Mouse (Mus musculus) kidney, adult 2 months (tissue): Measurements from ENCODE around the gene Malsu1.

Experiments
- CTCF ChIP-seq: fragments of 200-500 bp; conservative IDR thresholded peaks from 2 replicates; pipeline ENCODE4 v1.5.1; 2011; ENCODE audit warnings: low read depth, mild to moderate bottlenecking, control low read depth, low read length, moderate library complexity, mixed read lengths; ENCODE audit not compliant: insufficient read depth, insufficient read length
- POLR2A ChIP-seq: fragments of 200-500 bp; IDR thresholded peaks from one replicate; pipeline ENCODE4 v1.6.1; 2011; ENCODE audit warnings: low read depth, low read length, control low read depth

GRCm38 (mm10) chr6:49077894-49078293 is 4.3 kb downstream of the Malsu1 start:
- TF ChIP-seq CTCF (no peak), POLR2A (no peak)
